Mouse (Mus musculus): ENCODE results near the gene Gdpd1. TPM values are rescaled to one million over a fixed set of nuclear protein-coding genes. Genes with fewer than 3 reads are reported as not detected.

Gdpd1 gene
- polyA plus RNA-seq, 1 experiment from 2014 or later = 27.8 TPM

GRCm38 (mm10) chr11:87019431-87019830, 54.4 kb downstream of the Gdpd1 start:
- H3K4me3 ChIP-seq (ENCODE audit: low read length) = no peak overlapping the region
- H3K4me2 ChIP-seq (replicated peaks; ENCODE audit: low read depth, low read length) = no peak overlapping the region
- H3K27ac ChIP-seq (ENCODE audit: low read depth, low read length) = no peak overlapping the region
- H3K4me1 ChIP-seq (ENCODE audit: control insufficient read depth, insufficient read depth, low read length) = no peaks in the 10 kb centered on the region
- 88% methylated on average over 8 of the region's 8 CpGs for WGBS
- no peaks in the 10 kb centered on the region for H3K27me3 ChIP-seq (ENCODE audit: control insufficient read depth, insufficient read depth, low read length)
- H3K9ac ChIP-seq (ENCODE audit: low read depth, low read length) = no peak overlapping the region
- H3K36me3 ChIP-seq (ENCODE audit: control insufficient read depth, insufficient read depth, low read length) = no peaks in the 10 kb centered on the region
- no peak for ATAC-seq (ENCODE audit: low FRiP score, low TSS enrichment)
- no peaks in the 10 kb centered on the region for H3K9me3 ChIP-seq (ENCODE audit: control insufficient read depth, low read length)

DNA sequence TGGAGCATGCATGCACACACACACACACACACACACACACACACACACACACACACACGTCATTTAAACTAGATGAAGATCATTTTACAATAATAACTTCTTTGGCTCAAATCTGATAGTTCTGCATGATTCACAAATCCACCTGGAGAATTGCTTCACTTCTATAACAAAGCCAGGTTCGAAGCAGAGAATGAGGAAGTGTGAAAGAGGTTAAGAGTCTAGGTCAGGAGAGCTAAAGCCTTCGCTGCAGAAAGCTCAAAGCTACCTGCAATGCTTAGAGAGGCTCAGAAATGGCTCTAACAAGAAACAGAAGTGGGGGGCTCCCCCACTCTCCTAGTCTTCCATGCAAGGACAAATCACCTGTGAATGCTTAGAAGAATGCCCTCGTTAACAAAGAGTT, 55.8 kb downstream of the Gdpd1 start:
- H3K27ac ChIP-seq (ENCODE audit: low read depth, low read length) = no peak overlapping the region
- no peaks in the 10 kb centered on the region for H3K27me3 ChIP-seq (ENCODE audit: control insufficient read depth, insufficient read depth, low read length)
- H3K9me3 ChIP-seq (ENCODE audit: control insufficient read depth, low read length) = no peaks in the 10 kb centered on the region
- H3K4me2 ChIP-seq (replicated peaks; ENCODE audit: low read depth, low read length) = no peak overlapping the region
- H3K4me1 ChIP-seq (ENCODE audit: control insufficient read depth, insufficient read depth, low read length) = no peaks in the 10 kb centered on the region
- no peak overlapping the region for H3K9ac ChIP-seq (ENCODE audit: low read depth, low read length)
- WGBS = 69% methylated on average over 4 of the region's 4 CpGs
- no peak for ATAC-seq (ENCODE audit: low FRiP score, low TSS enrichment)
- H3K4me3 ChIP-seq (ENCODE audit: low read length) = no peak overlapping the region
- no peaks in the 10 kb centered on the region for H3K36me3 ChIP-seq (ENCODE audit: control insufficient read depth, insufficient read depth, low read length)

GRCm38 (mm10) chr11:87015691-87016090, 58.2 kb downstream of the Gdpd1 start:
- no peak for ATAC-seq (ENCODE audit: low FRiP score, low TSS enrichment)

GRCm38 (mm10) chr11:87010476-87010875, 63.4 kb downstream of the Gdpd1 start:
- ATAC-seq (ENCODE audit: low FRiP score, low TSS enrichment) = 0 out of 2 replicates have a peak, but pooled peaks have one; percentile 61
- no peak overlapping the region for H3K9ac ChIP-seq (ENCODE audit: low read depth, low read length)
- H3K27me3 ChIP-seq (ENCODE audit: control insufficient read depth, insufficient read depth, low read length) = no peaks in the 10 kb centered on the region
- 22% methylated on average over 9 of the region's 9 CpGs for WGBS
- no peak overlapping the region for H3K4me2 ChIP-seq (replicated peaks; ENCODE audit: low read depth, low read length)
- H3K4me3 ChIP-seq (ENCODE audit: low read length) = no peak overlapping the region
- no peak overlapping the region for H3K27ac ChIP-seq (ENCODE audit: low read depth, low read length)
- H3K36me3 ChIP-seq (ENCODE audit: control insufficient read depth, insufficient read depth, low read length) = no peaks in the 10 kb centered on the region
- H3K9me3 ChIP-seq (ENCODE audit: control insufficient read depth, low read length) = no peaks in the 10 kb centered on the region
- no peaks in the 10 kb centered on the region for H3K4me1 ChIP-seq (ENCODE audit: control insufficient read depth, insufficient read depth, low read length)

More at GRCm38 (mm10) chr11:87015691-87016090, 58.2 kb downstream of the Gdpd1 start:
- Histone ChIP-seq H3K4me1 (ENCODE audit: control insufficient read depth, insufficient read depth, low read length) (no peaks in the 10 kb centered on the region), H3K9ac (ENCODE audit: low read depth, low read length) (no peak overlapping the region), H3K4me3 (ENCODE audit: low read length) (no peak overlapping the region), H3K27ac (ENCODE audit: low read depth, low read length) (no peak overlapping the region), H3K36me3 (ENCODE audit: control insufficient read depth, insufficient read depth, low read length) (no peaks in the 10 kb centered on the region), H3K9me3 (ENCODE audit: control insufficient read depth, low read length) (no peaks in the 10 kb centered on the region), H3K4me2 (replicated peaks; ENCODE audit: low read depth, low read length) (no peak overlapping the region), H3K27me3 (ENCODE audit: control insufficient read depth, insufficient read depth, low read length) (no peaks in the 10 kb centered on the region)
- 88% methylated on average over 3 of the region's 3 CpGs for WGBS

DNA sequence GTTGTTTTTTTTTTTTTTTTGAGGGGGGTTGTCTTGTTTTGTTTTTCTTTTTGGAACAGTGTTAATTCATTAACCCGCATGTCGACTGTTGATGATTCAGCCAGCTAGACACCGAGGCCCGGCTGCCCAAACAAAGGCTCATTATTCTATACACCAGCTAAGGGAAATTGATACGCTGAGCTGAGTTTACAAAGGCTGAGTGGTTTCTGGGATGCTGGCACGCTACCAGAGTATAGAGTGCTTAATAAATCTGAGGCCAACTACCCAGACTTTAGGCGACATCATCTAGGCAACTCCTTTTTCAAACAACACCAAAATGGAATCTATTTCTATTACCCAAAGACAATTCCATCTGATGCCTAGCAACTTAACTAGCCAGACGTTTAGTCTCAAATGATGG, 66.5 kb downstream of the Gdpd1 start:
- Histone ChIP-seq H3K27ac (ENCODE audit: low read depth, low read length) (peak overlapping the region; percentile 12; the same call in 1 of the 2 replicates), H3K36me3 (ENCODE audit: control insufficient read depth, insufficient read depth, low read length) (no peaks in the 10 kb centered on the region), H3K9ac (ENCODE audit: low read depth, low read length) (no peak overlapping the region), H3K9me3 (ENCODE audit: control insufficient read depth, low read length) (no peaks in the 10 kb centered on the region), H3K4me1 (ENCODE audit: control insufficient read depth, insufficient read depth, low read length) (no peaks in the 10 kb centered on the region), H3K27me3 (ENCODE audit: control insufficient read depth, insufficient read depth, low read length) (no peaks in the 10 kb centered on the region), H3K4me3 (ENCODE audit: low read length) (no peak overlapping the region), H3K4me2 (replicated peaks; ENCODE audit: low read depth, low read length) (no peak overlapping the region)
- 11% methylated on average over 8 of the region's 8 CpGs for WGBS
- ATAC-seq (ENCODE audit: low FRiP score, low TSS enrichment) = 0 out of 2 replicates have a peak, but pooled peaks have one; percentile 57

DNA sequence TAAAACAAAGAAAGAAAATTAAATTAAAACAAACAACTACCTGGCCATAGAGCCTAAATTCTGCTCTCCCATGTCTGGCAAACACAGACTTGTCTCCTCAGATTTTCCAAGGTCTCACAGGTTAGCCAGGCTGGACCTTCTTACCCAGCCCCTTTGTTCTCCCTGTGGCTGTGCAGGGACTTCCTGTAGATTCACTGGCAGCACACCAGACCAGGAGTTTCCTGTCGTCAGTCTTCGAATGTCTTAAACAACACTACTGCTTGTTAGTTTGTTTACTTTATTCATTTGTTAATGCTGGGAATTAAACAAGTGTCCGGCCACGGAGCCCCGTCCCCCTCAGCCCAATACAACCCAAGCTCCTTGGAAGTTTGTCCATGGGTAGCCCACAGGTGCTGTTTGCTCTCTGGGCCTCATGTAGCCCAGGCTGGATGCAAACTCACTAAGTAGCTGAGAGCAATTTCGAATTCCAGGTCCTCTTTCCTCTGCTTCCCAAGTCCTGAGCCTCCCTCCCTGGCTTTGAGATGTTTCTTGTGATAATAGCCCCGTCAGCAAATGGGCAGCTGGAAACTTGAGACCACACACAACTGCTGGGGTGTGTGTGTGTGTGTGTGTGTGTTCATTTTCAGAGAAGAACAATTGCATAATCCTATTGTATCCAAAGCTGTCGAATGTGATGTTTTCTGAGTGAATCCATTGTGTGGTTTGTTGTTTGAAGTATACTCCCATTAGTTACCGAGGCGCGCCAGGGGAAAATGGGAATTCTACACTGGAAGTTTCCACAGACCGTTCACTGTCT, 68.7 kb downstream of the Gdpd1 start:
- Histone ChIP-seq H3K4me1 (ENCODE audit: control insufficient read depth, insufficient read depth, low read length) (no peaks in the 10 kb centered on the region), H3K27ac (ENCODE audit: low read depth, low read length) (no peak overlapping the region), H3K4me2 (replicated peaks; ENCODE audit: low read depth, low read length) (no peak overlapping the region), H3K27me3 (ENCODE audit: control insufficient read depth, insufficient read depth, low read length) (no peaks in the 10 kb centered on the region), H3K36me3 (ENCODE audit: control insufficient read depth, insufficient read depth, low read length) (no peaks in the 10 kb centered on the region), H3K9me3 (ENCODE audit: control insufficient read depth, low read length) (no peaks in the 10 kb centered on the region), H3K4me3 (ENCODE audit: low read length) (no peak overlapping the region), H3K9ac (ENCODE audit: low read depth, low read length) (no peak overlapping the region)
- 24% methylated on average over 12 of the region's 12 CpGs for WGBS
- ATAC-seq (ENCODE audit: low FRiP score, low TSS enrichment) = 0 out of 2 replicates have a peak, but pooled peaks have one; percentile 11

- H3K4me1 ChIP-seq (ENCODE audit: control insufficient read depth, insufficient read depth, low read length) = no peaks in the 10 kb centered on the region
- 82% methylated on average over 10 of the region's 10 CpGs for WGBS
- ATAC-seq (ENCODE audit: low FRiP score, low TSS enrichment) = no peak
Observed at GRCm38 (mm10) chr11:87002078-87002829, 71.6 kb downstream of the Gdpd1 start.

GRCm38 (mm10) chr11:87001217-87001616, 72.6 kb downstream of the Gdpd1 start:
- no peak for ATAC-seq (ENCODE audit: low FRiP score, low TSS enrichment)
- Histone ChIP-seq H3K9me3 (ENCODE audit: control insufficient read depth, low read length) (no peaks in the 10 kb centered on the region), H3K9ac (ENCODE audit: low read depth, low read length) (no peak overlapping the region), H3K4me1 (ENCODE audit: control insufficient read depth, insufficient read depth, low read length) (no peaks in the 10 kb centered on the region), H3K36me3 (ENCODE audit: control insufficient read depth, insufficient read depth, low read length) (no peaks in the 10 kb centered on the region), H3K27ac (ENCODE audit: low read depth, low read length) (no peak overlapping the region), H3K4me3 (ENCODE audit: low read length) (no peak overlapping the region), H3K27me3 (ENCODE audit: control insufficient read depth, insufficient read depth, low read length) (no peaks in the 10 kb centered on the region), H3K4me2 (replicated peaks; ENCODE audit: low read depth, low read length) (no peak overlapping the region)
- 84% methylated on average over 8 of the region's 8 CpGs for WGBS

More at GRCm38 (mm10) chr11:87002078-87002829, 71.6 kb downstream of the Gdpd1 start:
- Histone ChIP-seq H3K36me3 (ENCODE audit: control insufficient read depth, insufficient read depth, low read length) (no peaks in the 10 kb centered on the region), H3K27ac (ENCODE audit: low read depth, low read length) (no peak overlapping the region), H3K4me2 (replicated peaks; ENCODE audit: low read depth, low read length) (no peak overlapping the region), H3K9ac (ENCODE audit: low read depth, low read length) (no peak overlapping the region), H3K9me3 (ENCODE audit: control insufficient read depth, low read length) (no peaks in the 10 kb centered on the region), H3K4me3 (ENCODE audit: low read length) (no peak overlapping the region), H3K27me3 (ENCODE audit: control insufficient read depth, insufficient read depth, low read length) (no peaks in the 10 kb centered on the region)

DNA sequence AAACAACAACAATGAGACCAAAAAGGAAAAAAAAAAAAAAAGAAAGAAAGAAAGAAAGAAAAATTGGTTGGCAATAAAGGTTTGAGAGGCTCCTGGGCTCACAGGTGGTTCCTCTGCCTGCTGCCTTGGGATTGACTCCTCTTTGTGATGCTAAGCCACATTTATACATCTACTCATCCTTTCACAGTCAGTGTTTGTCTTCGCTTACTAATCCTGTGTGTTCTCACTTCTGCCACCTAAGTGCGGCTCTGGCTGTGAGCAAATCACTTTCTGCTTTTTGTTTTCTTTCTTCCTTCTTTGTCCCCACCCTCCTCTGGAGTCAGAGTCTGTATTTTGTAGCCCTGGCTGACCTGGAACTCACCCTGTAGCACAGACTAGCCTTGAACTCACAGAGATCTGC, 77.6 kb downstream of the Gdpd1 start:
- H3K9ac ChIP-seq (ENCODE audit: low read depth, low read length) = no peak overlapping the region
- peaks cover 22% of the 10 kb centered on the region for H3K4me1 ChIP-seq (ENCODE audit: control insufficient read depth, insufficient read depth, low read length)
- ATAC-seq (ENCODE audit: low FRiP score, low TSS enrichment) = no peak
- 69% methylated on average over 2 of the region's 2 CpGs for WGBS
- no peak overlapping the region for H3K27ac ChIP-seq (ENCODE audit: low read depth, low read length)
- no peak overlapping the region for H3K4me2 ChIP-seq (replicated peaks; ENCODE audit: low read depth, low read length)
- H3K27me3 ChIP-seq (ENCODE audit: control insufficient read depth, insufficient read depth, low read length) = no peaks in the 10 kb centered on the region
- no peaks in the 10 kb centered on the region for H3K36me3 ChIP-seq (ENCODE audit: control insufficient read depth, insufficient read depth, low read length)
- H3K4me3 ChIP-seq (ENCODE audit: low read length) = no peak overlapping the region
- no peaks in the 10 kb centered on the region for H3K9me3 ChIP-seq (ENCODE audit: control insufficient read depth, low read length)
